Mouse (Mus musculus) intestine, embryonic 14.5 days (tissue): ENCODE results near the gene Taok3. TPM values are rescaled to one million over a fixed set of nuclear protein-coding genes. Genes with fewer than 3 reads are reported as not detected.

Experiments
- ATAC-seq: fragments of 200-750 bp; cut with Nextera tagmentation; replicated peaks from 2 replicates; pipeline ENCODE4 v1.8.0; 2017; ENCODE audit warnings: low read depth, moderate number of reproducible peaks, moderate TSS enrichment, moderate library complexity; ENCODE audit not compliant: low FRiP score, low TSS enrichment
- DNase-seq: peaks from one replicate; pipeline ENCODE4 v3.0.0-alpha.2; 2018; ENCODE audit warnings: low spot score
- H3K27ac ChIP-seq: fragments of 300-500 bp; sonication (generic); 2 replicates; pipeline ENCODE4 v1.5.1; 2014; ENCODE audit warnings: low read depth, mild to moderate bottlenecking, control low read depth
- H3K27me3 ChIP-seq: fragments of 300-500 bp; sonication (generic); replicated peaks from 2 replicates; pipeline ENCODE4 v1.6.1; 2014; ENCODE audit warnings: low read length, control low read depth; ENCODE audit not compliant: control insufficient read depth, insufficient read depth
- H3K36me3 ChIP-seq: fragments of 300-500 bp; sonication (generic); 2 replicates; pipeline ENCODE4 v1.6.1; 2014; ENCODE audit warnings: low read length, control low read depth; ENCODE audit not compliant: control insufficient read depth, insufficient read depth
- H3K4me1 ChIP-seq: fragments of 300-500 bp; sonication (generic); replicated peaks from 2 replicates; pipeline ENCODE4 v1.6.1; 2014; ENCODE audit warnings: low read length, control low read depth, mixed read lengths; ENCODE audit not compliant: control insufficient read depth, insufficient read depth
- H3K4me2 ChIP-seq: fragments of 300-500 bp; sonication (generic); 2 replicates; pipeline ENCODE4 v1.6.1; 2014; ENCODE audit warnings: low read length
- H3K4me3 ChIP-seq: fragments of 300-500 bp; sonication (generic); 2 replicates; pipeline ENCODE4 v1.5.1; 2014; ENCODE audit warnings: low read depth, low read length, control low read depth, mixed read lengths
- H3K9ac ChIP-seq: fragments of 300-500 bp; sonication (generic); 2 replicates; pipeline ENCODE4 v1.6.1; 2014; ENCODE audit warnings: mild to moderate bottlenecking, low read length
- H3K9me3 ChIP-seq: fragments of 300-500 bp; sonication (generic); 2 replicates; pipeline ENCODE4 v1.6.1; 2016; ENCODE audit warnings: low read length, control low read depth; ENCODE audit not compliant: control insufficient read depth
- WGBS: fragments of 180-500 bp; shearing (Covaris S2); extraction: QIAGEN DNeasy Blood & Tissue Kit; methylation state at CpG from one replicate; pipeline ENCODE4 v1.1.7; 2014; 5-methylcytosine and 5-hydroxymethylcytosine counted together
- polyA plus RNA-seq: library from polyadenylated mRNA; unstranded; fragments of >200 nt; fragmentation: Nextera tagmentation; extraction: Ambion mirVana; gene quantifications from 2 replicates; pipeline ENCODE4 v1.2.1, GENCODE M21; 2014

Gene Taok3
- polyA plus RNA-seq, 1 experiment from 2014 or later = 37.7 TPM

- DNase-seq (peak; percentile 71), ATAC-seq (no peak)
- no peaks in the 10 kb centered on the region for H3K9me3 ChIP-seq
- H3K27ac ChIP-seq = peak overlapping the region; percentile 87; the same call in 1 of the 2 replicates
- H3K4me2 ChIP-seq = peak overlapping the region; percentile 95
- H3K4me3 ChIP-seq = peak overlapping the region; percentile 80
- peak overlapping the region; percentile 86 for H3K9ac ChIP-seq
- H3K36me3 ChIP-seq = peaks cover 37% of the 10 kb centered on the region
- peaks cover 4% of the 10 kb centered on the region; the same call in 1 of the 2 replicates for H3K4me1 ChIP-seq
- WGBS = 5% methylated on average over 16 of the region's 16 CpGs
- no peaks in the 10 kb centered on the region for H3K27me3 ChIP-seq
Measured at GRCm38 (mm10) chr5:117114581-117115192, 5.2 kb upstream of the Taok3 start.

- Histone ChIP-seq H3K4me1 (peaks cover 4% of the 10 kb centered on the region; the same call in 1 of the 2 replicates), H3K27ac (peak overlapping the region; percentile 87), H3K4me3 (peak overlapping the region; percentile 80), H3K9ac (peak overlapping the region; percentile 86), H3K9me3 (no peaks in the 10 kb centered on the region), H3K36me3 (peaks cover 34% of the 10 kb centered on the region), H3K4me2 (peak overlapping the region; percentile 95), H3K27me3 (no peaks in the 10 kb centered on the region)
- peak; percentile 2 for ATAC-seq
- whole genome bisulfite sequencing = 0% methylated on average over 43 of the region's 43 CpGs
- DNase-seq = peak; percentile 83
Measured at GRCm38 (mm10) chr5:117115193-117115767, 4.6 kb upstream of the Taok3 start.

GRCm38 (mm10) chr5:117115836-117116366 lies 4.0 kb upstream of the Taok3 start, which contains the start of gene Suds3:
Gene Suds3 (minus strand): TSS chr5:117116113.
- under 1% methylated on average over 57 of the region's 59 CpGs for WGBS
- Histone ChIP-seq H3K36me3 (peaks cover 28% of the 10 kb centered on the region), H3K4me3 (peak within 1 kb of the TSS; percentile 80), H3K27ac (peak within 1 kb of the TSS; percentile 87), H3K9ac (peak within 1 kb of the TSS; percentile 86), H3K4me2 (peak within 1 kb of the TSS; percentile 95), H3K27me3 (no peaks in the 10 kb centered on the region), H3K4me1 (peaks cover 5% of the 10 kb centered on the region; the same call in 1 of the 2 replicates), H3K9me3 (no peaks in the 10 kb centered on the region)
- DNase-seq = peak; percentile 100
- ATAC-seq = peak; percentile 73

- no peak overlapping the region for H3K4me3 ChIP-seq
- 68% methylated on average over 2 of the region's 2 CpGs for WGBS
- no peaks in the 10 kb centered on the region for H3K27me3 ChIP-seq
- H3K4me1 ChIP-seq = peaks cover 10% of the 10 kb centered on the region; the same call in 1 of the 2 replicates
- H3K36me3 ChIP-seq = peaks cover 20% of the 10 kb centered on the region
- ATAC-seq (no peak), DNase-seq (no peak)
- H3K9ac ChIP-seq = no peak overlapping the region
- peak overlapping the region; percentile 87; the same call in 1 of the 2 replicates for H3K27ac ChIP-seq
- peak overlapping the region; percentile 95; the same call in 1 of the 2 replicates for H3K4me2 ChIP-seq
- no peaks in the 10 kb centered on the region for H3K9me3 ChIP-seq
Measured at GRCm38 (mm10) chr5:117116660-117117059, 3.3 kb upstream of the Taok3 start.

- WGBS = 83% methylated on average over 2 of the region's 2 CpGs
- ATAC-seq (no peak), DNase-seq (no peak)
- Histone ChIP-seq H3K9me3 (no peaks in the 10 kb centered on the region), H3K9ac (no peak overlapping the region), H3K4me1 (peaks cover 13% of the 10 kb centered on the region; the same call in 1 of the 2 replicates), H3K4me2 (no peak overlapping the region), H3K27ac (no peak overlapping the region), H3K27me3 (no peaks in the 10 kb centered on the region), H3K4me3 (no peak overlapping the region), H3K36me3 (peaks cover 14% of the 10 kb centered on the region)
Measured at GRCm38 (mm10) chr5:117117241-117117640, 2.7 kb upstream of the Taok3 start.

GRCm38 (mm10) chr5:117117716-117118115 lies 2.2 kb upstream of the Taok3 start:
- WGBS = 72% methylated on average over 7 of the region's 7 CpGs
- Histone ChIP-seq H3K36me3 (peaks cover 9% of the 10 kb centered on the region), H3K27me3 (no peaks in the 10 kb centered on the region), H3K27ac (no peak overlapping the region), H3K4me2 (no peak overlapping the region), H3K9me3 (no peaks in the 10 kb centered on the region), H3K4me1 (peaks cover 13% of the 10 kb centered on the region; the same call in 1 of the 2 replicates), H3K9ac (no peak overlapping the region), H3K4me3 (no peak overlapping the region)
- no peak for DNase-seq
- no peak for ATAC-seq

GRCm38 (mm10) chr5:117118220-117118619 lies 1.7 kb upstream of the Taok3 start:
- no peak overlapping the region for H3K4me3 ChIP-seq
- H3K27ac ChIP-seq = no peak overlapping the region
- H3K4me1 ChIP-seq = peaks cover 13% of the 10 kb centered on the region; the same call in 1 of the 2 replicates
- H3K9ac ChIP-seq = no peak overlapping the region
- H3K4me2 ChIP-seq = no peak overlapping the region
- 0 out of 2 replicates have a peak, but pooled peaks cover 5% of the 10 kb centered on the region for H3K36me3 ChIP-seq
- ATAC-seq (no peak), DNase-seq (no peak)
- H3K9me3 ChIP-seq = no peaks in the 10 kb centered on the region
- no peaks in the 10 kb centered on the region for H3K27me3 ChIP-seq
- WGBS = 88% methylated on average over 2 of the region's 2 CpGs

- Histone ChIP-seq H3K9ac (no peak overlapping the region), H3K4me3 (no peak overlapping the region)
- no peak for ATAC-seq
Measured at GRCm38 (mm10) chr5:117118850-117119249, 1.1 kb upstream of the Taok3 start.

More at GRCm38 (mm10) chr5:117118850-117119249, 1.1 kb upstream of the Taok3 start:
- no peaks in the 10 kb centered on the region for H3K36me3 ChIP-seq
- H3K4me1 ChIP-seq = peaks cover 13% of the 10 kb centered on the region; the same call in 1 of the 2 replicates
- DNase-seq = no peak
- no peaks in the 10 kb centered on the region for H3K27me3 ChIP-seq
- H3K9me3 ChIP-seq = no peaks in the 10 kb centered on the region
- peak overlapping the region; percentile 82 for H3K27ac ChIP-seq
- WGBS = 58% methylated on average over 8 of the region's 8 CpGs
- peak overlapping the region; percentile 68 for H3K4me2 ChIP-seq
